Mouse (Mus musculus) testis, adult 2 months (tissue): ENCODE results near the gene Paqr5.

Experiments
- CTCF ChIP-seq: fragments of 200-500 bp; IDR thresholded peaks from 2 replicates; pipeline ENCODE4 v1.5.1; 2012; ENCODE audit warnings: low read depth, mild to moderate bottlenecking, inconsistent platforms, low read length, moderate library complexity; ENCODE audit not compliant: control insufficient read depth, insufficient read depth, insufficient replicate concordance
- POLR2A ChIP-seq: fragments of 200-500 bp; IDR thresholded peaks from 2 replicates; pipeline ENCODE4 v1.6.1; 2012; ENCODE audit warnings: low read depth, mild to moderate bottlenecking, inconsistent platforms, low read length, moderate library complexity; ENCODE audit not compliant: control insufficient read depth

DNA sequence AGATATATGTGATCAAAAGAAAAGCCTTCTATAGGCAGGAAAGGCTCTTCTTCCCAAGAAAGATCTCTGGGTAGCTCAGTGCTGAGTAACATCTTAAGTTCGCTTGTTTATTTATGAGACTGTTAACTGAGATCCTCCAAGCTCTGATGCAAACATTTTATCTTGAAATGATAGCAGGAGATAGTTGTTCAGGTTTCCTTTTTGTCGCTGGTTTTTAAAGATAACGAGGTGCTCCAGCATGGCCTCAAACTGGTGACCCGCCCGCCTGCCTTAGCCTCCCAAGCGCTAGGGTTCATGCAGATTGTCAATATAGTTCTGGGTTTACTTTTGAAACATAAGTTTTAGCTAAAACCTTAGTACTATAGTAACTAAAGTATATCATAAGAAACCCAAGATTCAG is 106.3 kb downstream of the Paqr5 start:
- TF ChIP-seq POLR2A: no peak
- TF ChIP-seq CTCF: no peak
